Mouse (Mus musculus): Measurements from ENCODE around the gene Col6a3. TPM values are rescaled to one million over a fixed set of nuclear protein-coding genes. Genes with fewer than 3 reads are reported as not detected.

Col6a3 gene
- total and polyA plus RNA-seq, 3 experiments, result 0.25 TPM; not detected in 2

- TF ChIP-seq MXI1 (IDR thresholded peaks at IDR 0.05; ENCODE audit: low read depth, low read length) (no peak), CHD2 (IDR thresholded peaks at IDR 0.05; ENCODE audit: low read length) (no peak), GABPA (IDR thresholded peaks at IDR 0.05; ENCODE audit: insufficient replicate concordance, low read depth, low read length) (no peak), ZKSCAN1 (IDR thresholded peaks at IDR 0.05; ENCODE audit: borderline replicate concordance, low read depth, low read length) (no peak), POLR2AphosphoS2 (IDR thresholded peaks at IDR 0.05; ENCODE audit: low read depth, low read length) (no peak), HCFC1 (IDR thresholded peaks at IDR 0.05; ENCODE audit: low read depth, low read length) (no peak), MAX (IDR thresholded peaks at IDR 0.05; ENCODE audit: low read length) (no peak), NRF1 (IDR thresholded peaks at IDR 0.05; ENCODE audit: low read depth, low read length) (no peak), PAX5 (IDR thresholded peaks at IDR 0.05; ENCODE audit: low read length) (no peak), RAD21 (IDR thresholded peaks at IDR 0.05; ENCODE audit: low read depth, low read length) (no peak), MAZ (IDR thresholded peaks at IDR 0.05; ENCODE audit: low read depth, low read length) (no peak), RCOR1 (conservative IDR thresholded peaks at IDR 0.05; ENCODE audit: low read depth, low read length) (no peak), KAT2A (IDR thresholded peaks at IDR 0.05; ENCODE audit: insufficient replicate concordance, low read length) (no peak), NELFE (IDR thresholded peaks at IDR 0.05; ENCODE audit: low read depth, low read length) (no peak), SMC3 (IDR thresholded peaks at IDR 0.05; ENCODE audit: low read depth, low read length) (no peak)
- no peak overlapping the region for H3K4me3 ChIP-seq (replicated peaks in 1 of 3; ENCODE audit: low read depth in 2 of 3, low read length in 2 of 3, poor library complexity in 1 of 3)
- H3K36me3 ChIP-seq (replicated peaks in 1 of 2; ENCODE audit: control insufficient read depth in 1 of 2, insufficient read depth in 1 of 2, low read length in 1 of 2), result no peaks in the 10 kb centered on the region
- H3K27me3 ChIP-seq (replicated peaks), result peaks cover 73% of the 10 kb centered on the region
- H3K4me2 ChIP-seq (ENCODE audit: insufficient read depth, low read depth, poor library complexity, severe bottlenecking), result no peak overlapping the region
- in situ Hi-C loops (cut with MboI; ENCODE audit: low pct_ligation_motif_present, low pct_unique_long_range_greater_than_20kb, low sequenced_read_pairs) (no loop called here), dilution Hi-C loops (cut with MboI; ENCODE audit: extremely low pct_ligation_motif_present, extremely low pct_unique_long_range_greater_than_20kb, low sequenced_read_pairs) (no loop called here)
- H3K9ac ChIP-seq (ENCODE audit: insufficient read depth, low read depth), result no peak overlapping the region
- no peaks in the 10 kb centered on the region for H3K9me3 ChIP-seq (replicated peaks; ENCODE audit: low read length)
- peaks cover 0 to 3% of the 10 kb centered on the region in 2 experiments; a peak in 1 of 4 replicates for H3K4me1 ChIP-seq (ENCODE audit: control insufficient read depth in 1 of 2, insufficient read depth in 2 of 2)
- H3K79me2 ChIP-seq (replicated peaks; ENCODE audit: control insufficient read depth, extremely low read depth, insufficient read depth, poor library complexity, severe bottlenecking), result no peaks in the 10 kb centered on the region
- H3K27ac ChIP-seq (ENCODE audit: insufficient read depth, low read depth), result no peak overlapping the region
- DNase-seq (ENCODE audit: extremely low read depth), result no peak
These were observed 114.3 kb downstream of the Col6a3 start for GRCm38 (mm10) chr1:90729466-90729865.

GRCm38 (mm10) chr1:90723754-90724153 lies 120.0 kb downstream of the Col6a3 start:
- Histone ChIP-seq H3K4me3 (replicated peaks in 1 of 3; ENCODE audit: low read depth in 2 of 3, low read length in 2 of 3, poor library complexity in 1 of 3) (no peak overlapping the region), H3K36me3 (replicated peaks in 1 of 2; ENCODE audit: control insufficient read depth in 1 of 2, insufficient read depth in 1 of 2, low read length in 1 of 2) (no peaks in the 10 kb centered on the region), H3K9ac (ENCODE audit: insufficient read depth, low read depth) (no peak overlapping the region), H3K27ac (ENCODE audit: insufficient read depth, low read depth) (no peak overlapping the region), H3K4me1 (ENCODE audit: control insufficient read depth in 1 of 2, insufficient read depth in 2 of 2) (no peaks in the 10 kb centered on the region), H3K79me2 (replicated peaks; ENCODE audit: control insufficient read depth, extremely low read depth, insufficient read depth, poor library complexity, severe bottlenecking) (no peaks in the 10 kb centered on the region), H3K9me3 (replicated peaks; ENCODE audit: low read length) (no peaks in the 10 kb centered on the region), H3K27me3 (replicated peaks) (peaks cover 68% of the 10 kb centered on the region), H3K4me2 (ENCODE audit: insufficient read depth, low read depth, poor library complexity, severe bottlenecking) (no peak overlapping the region)
- TF ChIP-seq TCF12 (IDR thresholded peaks at IDR 0.05; ENCODE audit: low read depth, low read length), result no peak
- TF ChIP-seq CHD2 (IDR thresholded peaks at IDR 0.05; ENCODE audit: low read length), result no peak
- TF ChIP-seq ETS1 (conservative IDR thresholded peaks at IDR 0.05; ENCODE audit: low read depth, low read length), result no peak
- TF ChIP-seq ZC3H11A (IDR thresholded peaks at IDR 0.05; ENCODE audit: low read depth, low read length), result no peak
- dilution Hi-C loops (cut with MboI; ENCODE audit: extremely low pct_ligation_motif_present, extremely low pct_unique_long_range_greater_than_20kb, low sequenced_read_pairs) (no loop called here), in situ Hi-C loops (cut with MboI; ENCODE audit: low pct_ligation_motif_present, low pct_unique_long_range_greater_than_20kb, low sequenced_read_pairs) (no loop called here)
- DNase-seq (ENCODE audit: extremely low read depth), result no peak
